Mouse (Mus musculus): ENCODE data around the gene 1600014C23Rik.

GRCm38 (mm10) chr17:45689120-45689519, 44.5 kb downstream of the 1600014C23Rik start:
- TF ChIP-seq CTCF (IDR thresholded peaks at IDR 0.05; ENCODE audit: low read depth, low read length) (no peak), POLR2A (IDR thresholded peaks at IDR 0.05; ENCODE audit: insufficient read depth, low read length) (no peak), EP300 (IDR thresholded peaks at IDR 0.05; ENCODE audit: insufficient read depth, low read depth, low read length) (no peak)

All from ES-Bruce4 (cell line).